Comparison of ENCODE assay signal across 9 mouse cellular contexts in genomic region chr15:100188542-100188941, GRCm38 (mm10). TPM values are rescaled to one million over a fixed set of nuclear protein-coding genes. Genes with fewer than 3 reads are reported as not detected.
DNase-seq lines count a peak whose midpoint lies in the region; ATAC-seq lines count a peak whose summit lies in the region.
"Had no signal": no experiment of that assay in that cellular context is flagged by ENCODE, and none has a peak within 500 bp of the region (broad histone marks: within the 10 kb centered on the region; RNA-seq: fewer than 3 reads in every experiment).

No protein-coding gene starts in this region.

- H3K4me3 ChIP-seq in kidney, embryonic 14.5 days (ENCODE audit: low read length), result no peak overlapping the region
- H3K4me3 ChIP-seq: hindbrain, embryonic 15.5 days had no signal

- no peaks in the 10 kb centered on the region for H3K27me3 ChIP-seq in kidney, embryonic 14.5 days (ENCODE audit: control insufficient read depth, insufficient read depth, low read length)
- H3K27me3 ChIP-seq: hindbrain, embryonic 15.5 days had no signal

- 0 out of 2 replicates have a peak, but pooled peaks have one; percentile 21 for ATAC-seq in kidney, embryonic 14.5 days (ENCODE audit: low FRiP score, low TSS enrichment)

- H3K4me1 ChIP-seq in kidney, embryonic 14.5 days (ENCODE audit: control insufficient read depth, insufficient read depth, low read length), result no peaks in the 10 kb centered on the region
- H3K4me1 ChIP-seq: hindbrain, embryonic 15.5 days had no signal

- DNase-seq in kidney, adult 8-10 months, result no peak
- peak; percentile 30 for DNase-seq in thymus, postnatal 4 days
- no peak for DNase-seq in thymus, postnatal 14 days
- DNase-seq in forelimb bud, embryonic 11.5 days (ENCODE audit: low read depth, low spot score), result peak; percentile 18
- no peak for DNase-seq in heart, postnatal 4 days
- no peak for DNase-seq in frontal cortex, postnatal 25 days (ENCODE audit: low spot score in 2 of 2)
- no peak for DNase-seq in spleen, postnatal 36 days (ENCODE audit: low spot score in 2 of 2)

- H3K9ac ChIP-seq in kidney, embryonic 14.5 days (ENCODE audit: low read depth, low read length), result no peak overlapping the region
- H3K9ac ChIP-seq: hindbrain, embryonic 15.5 days had no signal

- peaks cover 72% of the 10 kb centered on the region for H3K36me3 ChIP-seq in kidney, embryonic 14.5 days (ENCODE audit: control insufficient read depth, insufficient read depth, low read length)

- 86% methylated on average over 5 of the region's 5 CpGs for WGBS in kidney, embryonic 14.5 days

- H3K9me3 ChIP-seq in kidney, embryonic 14.5 days (ENCODE audit: control insufficient read depth, low read length), result no peaks in the 10 kb centered on the region
- H3K9me3 ChIP-seq: hindbrain, embryonic 15.5 days had no signal

- H3K4me2 ChIP-seq in kidney, embryonic 14.5 days (replicated peaks; ENCODE audit: low read depth, low read length), result no peak overlapping the region
- H3K4me2 ChIP-seq: hindbrain, embryonic 15.5 days had no signal

- no peak overlapping the region; the same call in 1 of the 2 replicates for H3K27ac ChIP-seq in kidney, embryonic 14.5 days (ENCODE audit: low read depth, low read length)
- H3K27ac ChIP-seq: hindbrain, embryonic 15.5 days had no signal

RNA-seq across cellular contexts. Expression of gene Atf1, which starts 39.1 kb away (rescaled TPM):
- 48.4 and 57.8 TPM in 2 replicates for polyA plus RNA-seq in kidney, embryonic 14.5 days (2014; fragmentation: Nextera tagmentation; extraction: Ambion mirVana)
- total RNA-seq in heart, postnatal 4 days (2021), result 10 to 100 TPM; 54.8 to 57.7 TPM

Comparison
In these comparisons a context has a peak if more than half of its experiments do, and no peak if none do; other contexts are left out.
1. DNase-seq: peak in thymus, postnatal 4 days (single experiment) and forelimb bud, embryonic 11.5 days (single experiment); none in kidney, adult 8-10 months (0 of 2), thymus, postnatal 14 days (single experiment), heart, postnatal 4 days (single experiment), frontal cortex, postnatal 25 days (0 of 2) and spleen, postnatal 36 days (0 of 2).